Mouse (Mus musculus): ENCODE measurements around the gene Pla2g10. TPM values are rescaled to one million over a fixed set of nuclear protein-coding genes. Genes with fewer than 3 reads are reported as not detected.
A peak's percentile ranks its signal among the peaks of the same experiment; 100 is the strongest.

Pla2g10 gene
- polyA plus RNA-seq, 1 experiment = not detected

DNA sequence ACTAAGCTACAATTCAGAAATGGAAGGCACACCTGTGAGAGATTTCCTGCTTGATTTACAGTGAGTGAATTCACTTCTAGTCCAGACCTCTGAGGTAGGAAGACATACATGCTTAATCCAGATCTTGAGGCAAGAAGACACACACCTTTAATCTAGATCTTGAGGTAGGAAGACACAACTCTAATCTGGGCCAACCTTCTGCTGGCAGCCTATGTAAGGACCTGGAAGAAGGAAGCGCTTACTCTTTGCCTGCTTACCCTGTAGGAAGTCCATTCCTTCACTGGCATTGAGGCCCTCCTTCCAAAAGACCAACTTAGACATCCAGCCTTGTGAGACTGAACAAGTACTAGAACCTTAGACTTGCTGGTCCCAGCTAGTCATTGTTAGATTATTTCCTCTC is 61.5 kb downstream of the Pla2g10 start:
- Histone ChIP-seq H3K36me3 (ENCODE audit: control insufficient read depth, insufficient read depth) (peaks cover 7% of the 10 kb centered on the region), H3K4me2 (ENCODE audit: low read depth) (no peak overlapping the region), H3K79me2 (ENCODE audit: control insufficient read depth, insufficient read depth) (peaks cover 20% of the 10 kb centered on the region), H3K27me3 (ENCODE audit: control insufficient read depth, insufficient read depth, insufficient read length) (no peaks in the 10 kb centered on the region), H3ac (ENCODE audit: control insufficient read depth, insufficient read length) (no peak overlapping the region), H3K4me3 (no peak overlapping the region)
- TF ChIP-seq E2F4 (IDR thresholded peaks at IDR 0.05; ENCODE audit: insufficient read depth) = no peak
- no peak for TF ChIP-seq SRF (IDR thresholded peaks at IDR 0.05; ENCODE audit: control insufficient read depth, insufficient read length, low read depth)
- no peak for TF ChIP-seq POLR2AphosphoS2 (IDR thresholded peaks at IDR 0.05; ENCODE audit: insufficient read length, low read depth)
- no peak for TF ChIP-seq TCF3 (IDR thresholded peaks at IDR 0.05; ENCODE audit: insufficient read length, low read depth)
- no peak for TF ChIP-seq USF1 (IDR thresholded peaks at IDR 0.05; ENCODE audit: low read depth)
- no peak for TF ChIP-seq CEBPB (IDR thresholded peaks at IDR 0.05; ENCODE audit: insufficient read depth, poor library complexity, severe bottlenecking)
- no peak for TF ChIP-seq REST (IDR thresholded peaks at IDR 0.05; ENCODE audit: insufficient read depth, insufficient read length)
- no peak for TF ChIP-seq TCF12 (IDR thresholded peaks at IDR 0.05; ENCODE audit: insufficient read depth, poor library complexity, severe bottlenecking)
- no peak for TF ChIP-seq MAX (IDR thresholded peaks at IDR 0.05; ENCODE audit: low read depth)
- TF ChIP-seq MYOG (IDR thresholded peaks at IDR 0.05; ENCODE audit: control insufficient read depth in 1 of 3, insufficient read depth in 1 of 3, insufficient read length in 2 of 3, low read depth in 2 of 3) = no peak
- no peak for TF ChIP-seq MYOD1 (IDR thresholded peaks at IDR 0.05; ENCODE audit: control insufficient read depth in 1 of 3, insufficient read length in 2 of 3, low read depth in 2 of 3)
- no peak for TF ChIP-seq POLR2A (IDR thresholded peaks at IDR 0.05; ENCODE audit: insufficient read length, low read depth)

GRCm38 (mm10) chr16:13668402-13669108 is 62.2 kb downstream of the Pla2g10 start:
- peak overlapping the region; percentile 46 for H3K4me3 ChIP-seq
- H3K4me2 ChIP-seq (ENCODE audit: low read depth) = peak overlapping the region; percentile 47
- H3K79me2 ChIP-seq (ENCODE audit: control insufficient read depth, insufficient read depth) = peaks cover 14% of the 10 kb centered on the region
- H3K36me3 ChIP-seq (ENCODE audit: control insufficient read depth, insufficient read depth) = peaks cover 4% of the 10 kb centered on the region
- TF ChIP-seq REST (IDR thresholded peaks at IDR 0.05; ENCODE audit: insufficient read depth, insufficient read length) = no peak
- no peak for TF ChIP-seq E2F4 (IDR thresholded peaks at IDR 0.05; ENCODE audit: insufficient read depth)
- no peak for TF ChIP-seq MYOG (IDR thresholded peaks at IDR 0.05; ENCODE audit: control insufficient read depth in 1 of 3, insufficient read depth in 1 of 3, insufficient read length in 2 of 3, low read depth in 2 of 3)
- no peak for TF ChIP-seq MAX (IDR thresholded peaks at IDR 0.05; ENCODE audit: low read depth)
- TF ChIP-seq POLR2A (IDR thresholded peaks at IDR 0.05; ENCODE audit: insufficient read length, low read depth) = no peak
- no peaks in the 10 kb centered on the region for H3K27me3 ChIP-seq (ENCODE audit: control insufficient read depth, insufficient read depth, insufficient read length)
- H3ac ChIP-seq (ENCODE audit: control insufficient read depth, insufficient read length) = peak overlapping the region; percentile 5

DNA sequence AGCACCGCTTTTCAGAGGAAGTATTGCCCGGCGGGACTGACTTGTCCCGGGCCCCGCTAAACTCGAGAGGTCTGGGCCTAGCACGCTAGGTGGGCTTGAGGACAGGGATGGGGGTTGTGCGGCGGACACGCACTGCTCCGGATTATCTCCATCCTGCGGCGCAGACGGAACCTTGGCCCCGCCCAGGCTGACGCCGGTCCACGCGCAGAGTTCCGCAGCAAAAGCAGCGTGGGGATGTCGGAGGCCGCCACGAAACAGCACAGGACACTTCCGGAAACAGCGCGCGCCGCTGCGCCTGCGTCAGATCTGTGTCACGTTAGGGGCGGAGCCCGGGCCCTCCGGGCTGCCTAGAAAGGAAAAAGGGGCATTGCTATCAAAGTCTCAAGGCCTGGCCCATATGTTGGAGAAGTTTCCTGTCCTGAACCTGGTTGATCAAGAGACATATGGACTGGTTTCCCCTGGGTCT is 62.9 kb downstream of the Pla2g10 start, which contains the start of gene Parn:
Gene Parn, minus strand, starts transcription at position 293 of the 466 bp plus-strand sequence.
- H3K27me3 ChIP-seq (ENCODE audit: control insufficient read depth, insufficient read depth, insufficient read length) = no peaks in the 10 kb centered on the region
- H3K36me3 ChIP-seq (ENCODE audit: control insufficient read depth, insufficient read depth) = peaks cover 4% of the 10 kb centered on the region
- peak within 1 kb of the TSS; percentile 46 for H3K4me3 ChIP-seq
- H3ac ChIP-seq (ENCODE audit: control insufficient read depth, insufficient read length) = peak within 1 kb of the TSS; percentile 5
- H3K4me2 ChIP-seq (ENCODE audit: low read depth) = peak within 1 kb of the TSS; percentile 94
- H3K79me2 ChIP-seq (ENCODE audit: control insufficient read depth, insufficient read depth) = peaks cover 8% of the 10 kb centered on the region
- no peak for TF ChIP-seq CEBPB (IDR thresholded peaks at IDR 0.05; ENCODE audit: insufficient read depth, poor library complexity, severe bottlenecking)
- no peak for TF ChIP-seq TCF12 (IDR thresholded peaks at IDR 0.05; ENCODE audit: insufficient read depth, poor library complexity, severe bottlenecking)
- TF ChIP-seq POLR2A (IDR thresholded peaks at IDR 0.05; ENCODE audit: insufficient read length, low read depth) = peak; percentile 94
- peak; percentile 80 for TF ChIP-seq SRF (IDR thresholded peaks at IDR 0.05; ENCODE audit: control insufficient read depth, insufficient read length, low read depth)
- TF ChIP-seq POLR2AphosphoS2 (IDR thresholded peaks at IDR 0.05; ENCODE audit: insufficient read length, low read depth) = peak; percentile 95
- no peak for TF ChIP-seq E2F4 (IDR thresholded peaks at IDR 0.05; ENCODE audit: insufficient read depth)
- no peak for TF ChIP-seq MAX (IDR thresholded peaks at IDR 0.05; ENCODE audit: low read depth)
- TF ChIP-seq REST (IDR thresholded peaks at IDR 0.05; ENCODE audit: insufficient read depth, insufficient read length) = no peak
- no peak for TF ChIP-seq MYOG (IDR thresholded peaks at IDR 0.05; ENCODE audit: control insufficient read depth in 1 of 3, insufficient read depth in 1 of 3, insufficient read length in 2 of 3, low read depth in 2 of 3)
- TF ChIP-seq USF1 (IDR thresholded peaks at IDR 0.05; ENCODE audit: low read depth) = no peak
- TF ChIP-seq MYOD1 (IDR thresholded peaks at IDR 0.05; ENCODE audit: control insufficient read depth in 1 of 3, insufficient read length in 2 of 3, low read depth in 2 of 3) = no peak
- no peak for TF ChIP-seq TCF3 (IDR thresholded peaks at IDR 0.05; ENCODE audit: insufficient read length, low read depth)

Other genes with a start within 250 kb of the Pla2g10 start
- gene Parn, start 62.8 kb downstream of the Pla2g10 start, polyA plus RNA-seq (2012; fragmentation: generic; extraction: Trizol) = 14.5 TPM
- 12.6 TPM for gene Bfar, start 59.1 kb downstream of the Pla2g10 start, polyA plus RNA-seq (2012; fragmentation: generic; extraction: Trizol)
- 1.1 TPM for gene 3110001I22Rik, start 59.1 kb downstream of the Pla2g10 start, polyA plus RNA-seq (2012; fragmentation: generic; extraction: Trizol)
- 40.6 TPM for gene Rrn3, start 49.7 kb upstream of the Pla2g10 start, polyA plus RNA-seq (2012; fragmentation: generic; extraction: Trizol)
- gene Ntan1, start 87.9 kb upstream of the Pla2g10 start, polyA plus RNA-seq (2012; fragmentation: generic; extraction: Trizol) = 28.8 TPM
- 57.0 TPM for gene Pdxdc1, start 172.1 kb upstream of the Pla2g10 start, polyA plus RNA-seq (2012; fragmentation: generic; extraction: Trizol)
- 0.88 TPM for gene Mpv17l, start 172.2 kb upstream of the Pla2g10 start, polyA plus RNA-seq (2012; fragmentation: generic; extraction: Trizol)

Data from myocyte (in vitro differentiated cells).